Mouse (Mus musculus) lung, embryonic 14.5 days (tissue): Measurements from ENCODE around the gene Dnajc12. TPM values are rescaled to one million over a fixed set of nuclear protein-coding genes. Genes with fewer than 3 reads are reported as not detected.

Experiments
- ATAC-seq: fragments of 200-750 bp; cut with Nextera tagmentation; 2 replicates; pipeline ENCODE4 v1.8.0; 2017; ENCODE audit warnings: mild to moderate bottlenecking, moderate TSS enrichment, moderate library complexity; ENCODE audit not compliant: insufficient read depth
- DNase-seq: peaks from one replicate; pipeline ENCODE4 v3.0.0-alpha.2; 2015
- H3K27ac ChIP-seq: fragments of 300-500 bp; sonication (generic); 2 replicates; pipeline ENCODE4 v1.5.1; 2014; ENCODE audit warnings: low read depth, mild to moderate bottlenecking, moderate library complexity
- H3K27me3 ChIP-seq: fragments of 300-500 bp; sonication (generic); 2 replicates; pipeline ENCODE4 v1.6.1; 2014; ENCODE audit warnings: low read length, control low read depth; ENCODE audit not compliant: insufficient read depth
- H3K36me3 ChIP-seq: fragments of 300-500 bp; sonication (generic); 2 replicates; pipeline ENCODE4 v1.6.1; 2014; ENCODE audit warnings: control low read depth; ENCODE audit not compliant: insufficient read depth
- H3K4me1 ChIP-seq: fragments of 300-500 bp; sonication (generic); 2 replicates; pipeline ENCODE4 v1.6.1; 2014; ENCODE audit warnings: antibody characterized with exemption, control low read depth; ENCODE audit not compliant: insufficient read depth
- H3K4me2 ChIP-seq: fragments of 300-500 bp; sonication (generic); 2 replicates; pipeline ENCODE4 v1.6.1; 2014; ENCODE audit warnings: mild to moderate bottlenecking
- H3K4me3 ChIP-seq: fragments of 300-500 bp; sonication (generic); 2 replicates; pipeline ENCODE4 v1.5.1; 2014; ENCODE audit warnings: low read depth, low read length
- H3K9ac ChIP-seq: fragments of 300-500 bp; sonication (generic); 2 replicates; pipeline ENCODE4 v1.6.1; 2014
- H3K9me3 ChIP-seq: fragments of 300-500 bp; sonication (generic); 2 replicates; pipeline ENCODE4 v1.6.1; 2016; ENCODE audit warnings: low read depth, low read length, control low read depth
- CTCF ChIP-seq: IDR thresholded peaks from 2 replicates; pipeline ENCODE4 v1.5.1; 2016; ENCODE audit warnings: antibody characterized with exemption, low read depth
- WGBS: fragments of 180-500 bp; shearing (Covaris S2); extraction: QIAGEN DNeasy Blood & Tissue Kit; methylation state at CpG from one replicate; pipeline ENCODE4 v1.1.7; 2014; 5-methylcytosine and 5-hydroxymethylcytosine counted together
- polyA plus RNA-seq: library from polyadenylated mRNA; unstranded; fragments of >200 nt; fragmentation: Nextera tagmentation; extraction: Ambion mirVana; gene quantifications from 2 replicates; pipeline ENCODE4 v1.2.1, GENCODE M21; 2014

Dnajc12 gene
- polyA plus RNA-seq: 10.6 and 10.8 TPM in 2 replicates

DNA sequence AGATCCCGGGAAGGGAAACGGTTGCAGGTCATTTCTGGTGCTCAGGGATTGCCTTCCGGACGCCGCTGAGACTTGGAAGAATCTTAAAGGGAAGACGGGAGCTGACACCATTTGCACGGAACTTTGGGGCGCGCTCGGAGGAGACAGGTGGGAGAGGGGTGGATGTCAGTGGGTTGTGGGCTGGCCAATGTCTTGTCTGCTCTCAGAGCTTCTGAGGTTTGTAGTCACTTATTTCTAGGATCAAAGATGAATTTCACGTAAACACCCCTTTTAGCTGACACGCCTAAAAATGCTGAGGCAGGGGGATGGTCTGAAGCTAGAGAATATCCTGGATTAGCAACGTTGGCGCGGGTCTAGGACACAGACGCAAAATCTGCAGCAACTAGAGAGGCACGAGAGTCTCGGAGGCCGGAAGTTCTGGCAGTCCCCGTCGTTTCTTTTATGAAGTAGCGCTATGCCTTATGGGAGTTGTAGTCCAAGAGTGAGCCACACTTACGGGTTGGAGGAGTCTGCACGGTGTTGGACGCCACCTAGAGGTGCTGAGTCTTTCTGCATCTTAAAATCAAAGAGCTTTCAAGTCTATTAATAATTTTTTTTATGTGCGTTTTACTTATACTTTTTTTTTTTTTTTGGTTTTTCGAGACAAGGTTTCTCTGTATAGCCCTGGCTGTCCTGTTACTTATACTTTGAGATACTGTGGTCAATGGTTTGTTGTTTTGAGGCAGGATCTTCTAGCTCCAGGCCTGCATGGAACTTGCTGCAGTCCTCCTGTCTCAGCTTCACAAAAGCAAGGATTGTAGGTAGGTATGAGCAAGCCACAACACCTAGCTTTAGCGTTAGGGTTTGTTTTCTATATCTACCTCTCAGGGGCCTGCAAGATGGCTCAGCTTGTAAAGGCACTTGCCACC lies at the start of gene Dnajc12:
Dnajc12 (plus strand) TSS at position 72 of the 908 bp plus-strand sequence.
- peak within 1 kb of the TSS; percentile 79 for H3K4me2 ChIP-seq
- peak; percentile 94 for ATAC-seq
- H3K36me3 ChIP-seq: no peaks in the 10 kb centered on the region
- peak; percentile 82 for TF ChIP-seq CTCF
- no peaks in the 10 kb centered on the region for H3K9me3 ChIP-seq
- peak within 1 kb of the TSS; percentile 49 for H3K4me3 ChIP-seq
- 0 out of 2 replicates have a peak, but pooled peaks cover 4% of the 10 kb centered on the region for H3K27me3 ChIP-seq
- 1% methylated on average over 28 of the region's 28 CpGs for WGBS
- peak; percentile 98 for DNase-seq
- H3K27ac ChIP-seq: no peak within 1 kb of the TSS
- peak within 1 kb of the TSS; percentile 65 for H3K9ac ChIP-seq
- no peaks in the 10 kb centered on the region for H3K4me1 ChIP-seq

DNA sequence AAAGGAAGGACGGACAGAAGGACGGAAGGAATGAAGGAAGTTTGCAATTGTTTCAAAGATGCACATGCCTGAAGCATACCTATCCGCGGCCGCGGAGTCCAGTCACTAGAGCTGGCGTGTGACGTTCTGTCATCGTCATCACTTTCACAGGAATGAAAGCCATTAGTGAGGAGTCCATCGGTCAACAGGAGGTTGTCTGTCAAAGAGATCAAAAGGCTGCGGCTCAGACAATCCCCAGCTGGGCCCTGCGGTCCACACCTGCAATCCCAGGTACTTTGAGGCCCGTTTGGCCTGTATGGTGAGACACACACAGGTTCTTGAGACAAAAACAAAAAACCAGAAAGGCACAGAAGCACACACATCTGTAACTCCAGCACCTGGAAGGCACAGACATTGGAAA lies 45.3 kb upstream of the Dnajc12 start:
- Histone ChIP-seq H3K9ac (peak overlapping the region; percentile 95), H3K36me3 (peaks cover 33% of the 10 kb centered on the region), H3K4me2 (peak overlapping the region; percentile 84), H3K27me3 (no peaks in the 10 kb centered on the region), H3K4me1 (peaks cover 15% of the 10 kb centered on the region; the same call in 1 of the 2 replicates), H3K27ac (no peak overlapping the region), H3K4me3 (peak overlapping the region; percentile 77), H3K9me3 (no peaks in the 10 kb centered on the region)
- ATAC-seq (no peak), DNase-seq (no peak)
- no peak for TF ChIP-seq CTCF
- 37% methylated on average over 13 of the region's 13 CpGs for WGBS

DNA sequence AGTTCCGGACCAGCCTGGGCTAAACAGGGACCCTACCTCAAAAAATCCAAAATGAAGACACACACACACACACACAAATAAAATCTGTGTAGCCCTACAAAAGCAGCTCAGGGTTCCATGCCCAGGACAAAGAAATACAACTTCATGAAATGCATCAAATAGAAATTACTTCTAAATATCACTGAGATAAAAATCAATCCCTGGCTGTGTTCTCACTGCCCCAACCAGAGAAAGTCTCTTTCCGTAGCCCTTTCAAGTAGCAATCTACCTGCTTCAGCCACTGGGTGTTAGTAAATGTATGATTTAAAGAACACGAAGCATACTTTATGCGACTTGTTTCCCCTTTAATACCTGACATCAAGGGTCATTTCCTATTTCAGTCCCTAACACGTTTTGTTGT lies 44.9 kb upstream of the Dnajc12 start:
- ATAC-seq (no peak), DNase-seq (no peak)
- Histone ChIP-seq H3K9me3 (no peaks in the 10 kb centered on the region), H3K9ac (peak overlapping the region; percentile 95), H3K4me1 (peaks cover 15% of the 10 kb centered on the region; the same call in 1 of the 2 replicates), H3K27ac (no peak overlapping the region), H3K4me3 (peak overlapping the region; percentile 77), H3K4me2 (peak overlapping the region; percentile 84), H3K27me3 (no peaks in the 10 kb centered on the region), H3K36me3 (peaks cover 33% of the 10 kb centered on the region)
- 17% methylated on average over 5 of the region's 5 CpGs for WGBS
- TF ChIP-seq CTCF: no peak

DNA sequence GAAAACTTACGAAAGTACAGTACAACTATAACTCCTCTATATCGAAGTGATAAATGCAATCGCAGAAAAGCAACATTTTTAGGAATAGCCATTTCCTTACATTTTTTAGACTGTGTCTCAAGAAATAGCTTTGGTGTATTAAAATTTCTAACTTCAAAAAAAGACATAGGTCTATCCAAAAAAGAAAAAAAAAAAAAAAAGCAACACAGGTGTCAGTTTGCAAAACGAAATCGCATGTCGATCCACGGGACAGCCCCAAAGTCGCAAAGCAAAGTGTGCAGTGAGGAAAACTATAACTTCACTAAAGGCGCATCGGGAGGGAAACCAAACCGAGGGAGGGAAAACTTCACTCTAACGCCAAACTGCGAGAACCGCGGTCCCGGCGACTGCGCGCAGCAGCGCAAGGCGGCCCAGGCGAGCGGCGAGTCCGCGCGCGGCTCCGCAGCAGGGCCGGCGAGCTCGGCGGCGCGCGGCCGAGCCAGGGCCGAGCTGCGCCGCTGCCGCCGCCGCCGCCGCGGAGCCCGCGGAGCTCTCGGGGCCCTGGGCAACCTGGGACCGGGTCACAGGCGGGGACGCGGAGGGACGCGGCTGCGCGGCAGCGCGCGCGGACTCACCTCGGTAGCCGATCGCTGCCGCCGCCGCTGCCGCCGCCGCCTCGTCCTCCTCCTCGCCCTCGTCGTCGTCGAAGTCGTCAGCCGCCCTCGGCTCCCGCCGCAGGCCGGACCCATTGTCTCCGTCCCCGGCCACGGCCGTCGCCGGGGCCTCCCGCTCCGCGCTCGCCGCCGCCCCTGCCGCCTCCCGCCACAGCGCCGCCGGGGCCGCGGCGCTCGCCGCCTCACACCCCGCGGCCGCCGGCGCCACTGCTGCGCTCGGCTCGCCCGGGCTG lies 44.0 kb upstream of the Dnajc12 start:
- no peaks in the 10 kb centered on the region for H3K9me3 ChIP-seq
- under 1% methylated on average over 68 of the region's 113 CpGs for WGBS
- peak overlapping the region; percentile 95 for H3K9ac ChIP-seq
- H3K27ac ChIP-seq: peak overlapping the region; percentile 95
- H3K4me3 ChIP-seq: peak overlapping the region; percentile 77
- peaks cover 24% of the 10 kb centered on the region for H3K36me3 ChIP-seq
- peak overlapping the region; percentile 84 for H3K4me2 ChIP-seq
- peaks cover 15% of the 10 kb centered on the region; the same call in 1 of the 2 replicates for H3K4me1 ChIP-seq
- ATAC-seq (peak; percentile 82), DNase-seq (peak; percentile 80)
- no peaks in the 10 kb centered on the region for H3K27me3 ChIP-seq
- TF ChIP-seq CTCF: no peak

DNA sequence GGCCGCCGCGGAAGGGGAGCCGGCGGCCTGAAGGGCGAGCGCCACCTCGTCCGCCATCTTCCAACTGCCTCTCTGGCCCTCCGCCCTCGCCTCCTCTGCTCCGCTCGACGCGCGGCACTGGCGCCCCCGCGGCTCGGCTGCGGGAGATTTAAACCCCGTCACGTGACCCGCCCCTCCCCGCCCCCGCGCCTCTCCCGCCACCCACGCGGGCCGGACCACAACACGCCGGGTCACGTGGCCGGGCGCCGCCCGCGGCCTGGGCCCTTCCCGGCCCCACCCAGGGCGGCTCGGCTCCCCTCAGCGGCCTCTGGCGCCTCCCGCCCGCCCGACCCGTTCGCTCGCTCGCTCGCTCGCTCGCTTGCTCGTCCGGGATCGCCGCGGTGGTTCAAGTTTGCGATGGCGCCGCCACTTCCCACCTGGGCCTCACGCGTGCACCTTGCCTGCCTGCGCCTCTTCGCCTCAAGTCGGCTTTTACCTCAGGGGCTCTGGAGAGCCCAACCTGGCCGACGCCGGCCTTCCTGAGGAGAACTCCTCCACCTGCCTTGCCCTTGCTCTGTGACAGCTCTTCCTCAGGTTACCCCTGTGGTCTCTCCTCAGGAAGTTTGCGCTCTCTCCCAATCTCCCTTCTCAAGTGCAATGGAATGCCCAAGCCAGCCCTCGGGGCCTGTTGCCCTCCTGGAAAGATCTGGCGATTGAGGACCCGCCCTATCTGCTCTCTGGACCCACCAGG lies 43.2 kb upstream of the Dnajc12 start:
- Histone ChIP-seq H3K4me3 (peak overlapping the region; percentile 77), H3K36me3 (peaks cover 15% of the 10 kb centered on the region), H3K27me3 (no peaks in the 10 kb centered on the region), H3K9ac (peak overlapping the region; percentile 95), H3K4me2 (peak overlapping the region; percentile 84), H3K9me3 (no peaks in the 10 kb centered on the region), H3K27ac (peak overlapping the region; percentile 95), H3K4me1 (peaks cover 15% of the 10 kb centered on the region; the same call in 1 of the 2 replicates)
- under 1% methylated on average over 60 of the region's 74 CpGs for WGBS
- ATAC-seq (peak; percentile 97), DNase-seq (peak; percentile 94)
- TF ChIP-seq CTCF: no peak

DNA sequence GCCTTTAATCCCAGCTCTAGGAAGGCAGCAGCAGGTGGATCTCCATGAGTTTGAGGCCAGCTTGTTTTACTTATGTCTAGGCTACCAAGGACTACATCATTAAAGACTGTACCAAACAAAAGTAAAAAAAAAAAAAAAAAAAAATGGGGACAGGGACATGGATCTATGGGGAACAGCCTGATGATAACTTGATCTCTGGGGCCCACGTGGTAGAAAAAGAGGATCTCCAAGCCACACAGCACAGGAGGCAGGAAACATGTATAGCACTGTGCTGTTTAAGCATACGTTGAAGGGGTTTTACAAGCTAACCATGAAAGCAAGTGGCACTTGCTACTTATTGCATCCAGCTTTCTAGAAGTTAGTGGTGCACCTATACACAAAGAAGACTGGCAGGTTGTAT lies 40.9 kb upstream of the Dnajc12 start:
- Histone ChIP-seq H3K27me3 (no peaks in the 10 kb centered on the region), H3K4me3 (no peak overlapping the region), H3K27ac (no peak overlapping the region), H3K36me3 (no peaks in the 10 kb centered on the region), H3K9me3 (no peaks in the 10 kb centered on the region), H3K9ac (no peak overlapping the region), H3K4me2 (no peak overlapping the region), H3K4me1 (peaks cover 15% of the 10 kb centered on the region; the same call in 1 of the 2 replicates)
- TF ChIP-seq CTCF: no peak
- ATAC-seq: no peak
- WGBS: 76% methylated on average over 2 of the region's 2 CpGs
- DNase-seq: no peak
